Mouse (Mus musculus) lung, postnatal 0 days (tissue): ENCODE measurements at regions not wholly inside any gene's neighbourhood (a gene's known extent, or its start where the extent isn't known, plus 50 kb on each side); places are given as distances from the start of the nearest gene placed in this dataset.

Experiments
- CTCF ChIP-seq: IDR thresholded peaks from 2 replicates; pipeline ENCODE4 v1.5.1; 2016; ENCODE audit warnings: antibody characterized with exemption, mild to moderate bottlenecking
- EP300 ChIP-seq: IDR thresholded peaks from 2 replicates; pipeline ENCODE4 v1.6.1; 2016; ENCODE audit warnings: antibody characterized with exemption, mild to moderate bottlenecking, control low read depth

DNA sequence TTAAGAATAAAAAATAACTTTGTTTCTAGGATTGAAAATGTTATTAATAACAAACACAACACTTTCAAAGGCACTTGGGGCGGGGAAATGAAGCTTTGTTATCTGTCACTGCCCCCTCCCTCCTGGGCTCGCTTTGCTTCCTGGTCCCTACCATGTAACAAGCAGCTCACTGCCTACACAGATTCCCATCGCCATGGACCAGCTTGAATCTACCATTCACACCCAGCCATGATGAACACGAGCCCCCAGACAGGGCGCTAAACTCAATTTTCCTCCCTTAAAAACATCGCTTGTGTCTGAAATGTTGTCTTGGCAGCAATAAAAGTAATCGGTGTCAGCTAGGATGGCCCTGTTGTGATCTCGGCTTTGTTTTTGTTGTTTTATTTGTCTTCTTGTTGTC lies 88.0 kb downstream of the 1190002N15Rik start:
- TF ChIP-seq CTCF (no peak), EP300 (no peak)
